Comparison of ENCODE assay signal across 23 mouse cellular contexts in genomic region chr15:83999071-83999470, GRCm38 (mm10).
A peak's percentile ranks its signal among the peaks of the same experiment; 100 is the strongest.
DNase-seq lines count a peak whose midpoint lies in the region; ATAC-seq and TF ChIP-seq lines count a peak whose summit lies in the region.
"Had no signal": no experiment of that assay in that cellular context is flagged by ENCODE, and none has a peak within 500 bp of the region (broad histone marks: within the 10 kb centered on the region; RNA-seq: fewer than 3 reads in every experiment).

No protein-coding gene starts in this region.

- no peaks in the 10 kb centered on the region for H3K9me3 ChIP-seq in forebrain, embryonic 14.5 days (replicated peaks; ENCODE audit: control insufficient read depth, low read length)
- H3K9me3 ChIP-seq in forebrain, embryonic 10.5 days: no peaks in the 10 kb centered on the region
- H3K9me3 ChIP-seq in lung, embryonic 14.5 days (ENCODE audit: low read depth, low read length): no peaks in the 10 kb centered on the region
- H3K9me3 ChIP-seq in forebrain, postnatal 0 days (ENCODE audit: low read length): no peaks in the 10 kb centered on the region
- H3K9me3 ChIP-seq: embryonic facial prominence, embryonic 12.5 days; intestine, embryonic 15.5 days; limb, embryonic 13.5 days; liver, embryonic 13.5 days; lung, embryonic 15.5 days; megakaryocyte, embryonic 14.5 days had no signal

- no peak for ATAC-seq in forebrain, embryonic 14.5 days
- no peak for ATAC-seq in lung, embryonic 14.5 days (ENCODE audit: insufficient read depth)
- no peak for ATAC-seq in forebrain, postnatal 0 days
- ATAC-seq: intestine, embryonic 15.5 days had no signal

- H3K4me1 ChIP-seq in forebrain, embryonic 14.5 days (ENCODE audit: control insufficient read depth, insufficient read depth, low read length): peaks cover 17% of the 10 kb centered on the region
- peaks cover 24% of the 10 kb centered on the region for H3K4me1 ChIP-seq in forebrain, embryonic 10.5 days
- peaks cover 12% of the 10 kb centered on the region; the same call in 1 of the 2 replicates for H3K4me1 ChIP-seq in lung, embryonic 14.5 days (ENCODE audit: insufficient read depth)
- H3K4me1 ChIP-seq in lung, adult 2 months (ENCODE audit: control insufficient read depth, insufficient read depth, low read length): no peaks in the 10 kb centered on the region
- H3K4me1 ChIP-seq in forebrain, postnatal 0 days (ENCODE audit: insufficient read depth): peaks cover 16% of the 10 kb centered on the region
- H3K4me1 ChIP-seq: liver, embryonic 13.5 days; megakaryocyte, embryonic 14.5 days had no signal

- no peaks in the 10 kb centered on the region for H3K27me3 ChIP-seq in forebrain, embryonic 14.5 days (replicated peaks; ENCODE audit: control insufficient read depth, insufficient read depth, low read length)
- peaks cover 36% of the 10 kb centered on the region for H3K27me3 ChIP-seq in forebrain, embryonic 10.5 days (ENCODE audit: poor library complexity, severe bottlenecking)
- H3K27me3 ChIP-seq in lung, embryonic 14.5 days (ENCODE audit: insufficient read depth, low read length): no peaks in the 10 kb centered on the region
- no peaks in the 10 kb centered on the region for H3K27me3 ChIP-seq in forebrain, postnatal 0 days (ENCODE audit: insufficient read depth, low read length)
- H3K27me3 ChIP-seq: intestine, embryonic 15.5 days; liver, embryonic 13.5 days; lung, embryonic 15.5 days had no signal

- H3K36me3 ChIP-seq in forebrain, embryonic 14.5 days (ENCODE audit: control insufficient read depth, insufficient read depth, low read length): no peaks in the 10 kb centered on the region
- no peaks in the 10 kb centered on the region for H3K36me3 ChIP-seq in forebrain, embryonic 10.5 days (replicated peaks)
- H3K36me3 ChIP-seq in lung, embryonic 14.5 days (ENCODE audit: insufficient read depth): no peaks in the 10 kb centered on the region
- no peaks in the 10 kb centered on the region for H3K36me3 ChIP-seq in forebrain, postnatal 0 days (ENCODE audit: insufficient read depth)
- H3K36me3 ChIP-seq: embryonic facial prominence, embryonic 12.5 days; intestine, embryonic 15.5 days; limb, embryonic 13.5 days; liver, embryonic 13.5 days; lung, embryonic 15.5 days had no signal

- DNase-seq in cerebellum, adult 18-20 months: peak; percentile 22 to 34
- no peak for DNase-seq in cerebellum, adult 11 months
- DNase-seq in forebrain, embryonic 14.5 days (ENCODE audit: low spot score): peak; percentile 39
- DNase-seq in forebrain, embryonic 10.5 days (ENCODE audit: extremely low spot score, low spot score): no peak
- no peak for DNase-seq in lung, embryonic 14.5 days
- DNase-seq in lung, adult 2 months: no peak
- DNase-seq in forebrain, postnatal 0 days: peak; percentile 65
- no peak for DNase-seq in kidney, postnatal 10 days
- DNase-seq: adrenal gland, postnatal 10 days; kidney, adult 8-10 months; kidney, postnatal 14 days; layer of hippocampus, postnatal 36 days; liver, embryonic 13.5 days; lung, postnatal 36 days; midbrain, embryonic 14.5 days; thymus, adult 2 months; thymus, postnatal 4 days had no signal

- no peak for TF ChIP-seq POLR2A in lung, adult 2 months (IDR thresholded peaks at IDR 0.05; ENCODE audit: borderline replicate concordance, extremely low read depth, low read depth, low read length)

- peak overlapping the region; percentile 97 for H3K27ac ChIP-seq in forebrain, embryonic 14.5 days (ENCODE audit: low read depth, low read length)
- H3K27ac ChIP-seq in forebrain, embryonic 10.5 days: no peak overlapping the region
- H3K27ac ChIP-seq in lung, embryonic 14.5 days (ENCODE audit: low read depth): peak overlapping the region; percentile 75; the same call in 1 of the 2 replicates
- peak overlapping the region; percentile 96 for H3K27ac ChIP-seq in forebrain, postnatal 0 days (ENCODE audit: low read depth, low read length)
- H3K27ac ChIP-seq: embryonic facial prominence, embryonic 12.5 days; intestine, embryonic 15.5 days; limb, embryonic 13.5 days; liver, embryonic 13.5 days; stomach, postnatal 0 days had no signal

- no peak for TF ChIP-seq CTCF in lung, embryonic 14.5 days (IDR thresholded peaks at IDR 0.05; ENCODE audit: low read depth)
- TF ChIP-seq CTCF in lung, adult 2 months (IDR thresholded peaks at IDR 0.05; ENCODE audit: insufficient read depth, low read length): no peak
- TF ChIP-seq CTCF in forebrain, postnatal 0 days (IDR thresholded peaks at IDR 0.05; ENCODE audit: low read depth): no peak

- no peak overlapping the region for H3K9ac ChIP-seq in forebrain, embryonic 14.5 days (ENCODE audit: low read length)
- no peak overlapping the region for H3K9ac ChIP-seq in lung, embryonic 14.5 days
- peak overlapping the region; percentile 22; the same call in 1 of the 2 replicates for H3K9ac ChIP-seq in forebrain, postnatal 0 days
- H3K9ac ChIP-seq: embryonic facial prominence, embryonic 12.5 days; intestine, embryonic 15.5 days; limb, embryonic 13.5 days; liver, embryonic 13.5 days; lung, embryonic 15.5 days had no signal

- H3K4me2 ChIP-seq in forebrain, embryonic 14.5 days (ENCODE audit: low read length): no peak overlapping the region
- H3K4me2 ChIP-seq in lung, embryonic 14.5 days: no peak overlapping the region
- no peak overlapping the region for H3K4me2 ChIP-seq in forebrain, postnatal 0 days (ENCODE audit: low read depth)
- H3K4me2 ChIP-seq: liver, embryonic 13.5 days had no signal

- H3K4me3 ChIP-seq in forebrain, embryonic 14.5 days (ENCODE audit: low read depth, low read length): no peak overlapping the region
- no peak overlapping the region for H3K4me3 ChIP-seq in forebrain, embryonic 10.5 days
- no peak overlapping the region for H3K4me3 ChIP-seq in lung, embryonic 14.5 days (ENCODE audit: low read depth, low read length)
- no peak overlapping the region for H3K4me3 ChIP-seq in lung, adult 2 months (replicated peaks; ENCODE audit: extremely low read depth, low read depth, low read length)
- H3K4me3 ChIP-seq in forebrain, postnatal 0 days (ENCODE audit: low read depth, low read length): no peak overlapping the region
- H3K4me3 ChIP-seq: embryonic facial prominence, embryonic 12.5 days; intestine, embryonic 15.5 days; limb, embryonic 13.5 days; liver, embryonic 13.5 days; lung, embryonic 15.5 days; megakaryocyte, embryonic 14.5 days had no signal

- 78% methylated on average over 3 of the region's 3 CpGs for WGBS in forebrain, embryonic 14.5 days
- WGBS in forebrain, embryonic 10.5 days: 86% methylated on average over 3 of the region's 3 CpGs
- 58% methylated on average over 3 of the region's 3 CpGs for WGBS in lung, embryonic 14.5 days
- WGBS in lung, adult 2 months: 57% methylated on average over 3 of the region's 3 CpGs
- 62% methylated on average over 3 of the region's 3 CpGs for WGBS in forebrain, postnatal 0 days

Comparison
In these comparisons a context has a peak if more than half of its experiments do, and no peak if none do; other contexts are left out.
1. DNase-seq: peak in cerebellum, adult 18-20 months (2 of 2), forebrain, embryonic 14.5 days (single experiment) and forebrain, postnatal 0 days (single experiment); none in cerebellum, adult 11 months (single experiment), forebrain, embryonic 10.5 days (single experiment), lung, embryonic 14.5 days (single experiment), lung, adult 2 months (single experiment) and kidney, postnatal 10 days (single experiment).